Mouse (Mus musculus) thymus, adult 2 months (tissue): ENCODE results near the gene Slco2b1. TPM values are rescaled to one million over a fixed set of nuclear protein-coding genes. Genes with fewer than 3 reads are reported as not detected.

Experiments
- DNase-seq: peaks from one replicate; pipeline ENCODE4 v3.0.0; 2021
- H3K27ac ChIP-seq: fragments of 200-500 bp; 2 replicates; pipeline ENCODE4 v1.5.1; 2012; ENCODE audit warnings: low read length, control low read depth; ENCODE audit not compliant: control insufficient read depth, insufficient read depth
- H3K27me3 ChIP-seq: fragments of 200-500 bp; 2 replicates; pipeline ENCODE4 v1.6.1; 2012; ENCODE audit warnings: mild to moderate bottlenecking, low read length, moderate library complexity, mixed read lengths; ENCODE audit not compliant: control insufficient read depth, insufficient read depth
- H3K36me3 ChIP-seq: fragments of 200-500 bp; 2 replicates; pipeline ENCODE4 v1.6.1; 2012; ENCODE audit warnings: mild to moderate bottlenecking, low read length, moderate library complexity; ENCODE audit not compliant: control insufficient read depth, insufficient read depth
- H3K4me1 ChIP-seq: fragments of 200-500 bp; replicated peaks from 2 replicates; pipeline ENCODE4 v1.6.1; 2012; ENCODE audit warnings: low read length; ENCODE audit not compliant: control insufficient read depth, insufficient read depth
- H3K4me3 ChIP-seq: fragments of 200-500 bp; 2 replicates; pipeline ENCODE4 v1.5.1; 2012; ENCODE audit warnings: mild to moderate bottlenecking, low read length, control low read depth, moderate library complexity; ENCODE audit not compliant: control insufficient read depth, insufficient read depth
- CTCF ChIP-seq: fragments of 200-500 bp; IDR thresholded peaks from 2 replicates; pipeline ENCODE4 v1.5.1; 2012; ENCODE audit warnings: mild to moderate bottlenecking, control low read depth, low read length, moderate library complexity, borderline replicate concordance; ENCODE audit not compliant: control insufficient read depth, poor library complexity, insufficient read depth; ENCODE audit errors: extremely low read depth
- POLR2A ChIP-seq: fragments of 200-500 bp; IDR thresholded peaks from 2 replicates; pipeline ENCODE4 v1.6.1; 2012; ENCODE audit warnings: mild to moderate bottlenecking, low read length, control low read depth, moderate library complexity; ENCODE audit not compliant: control insufficient read depth, poor library complexity, insufficient read depth; ENCODE audit errors: extremely low read depth
- WGBS: fragments of 180-500 bp; shearing (Covaris S2); methylation state at CpG from one replicate; pipeline ENCODE4 v1.1.7; 2018; 5-methylcytosine and 5-hydroxymethylcytosine counted together
- polyA plus RNA-seq: library from polyadenylated mRNA; depleted of rRNA; stranded (reverse); fragments of >200 nt; gene quantifications from 2 replicates; pipeline ENCODE4 v1.2.3, GENCODE M21; 2012

Slco2b1 gene
- polyA plus RNA-seq, 1 experiment: 36.1 TPM

- TF ChIP-seq CTCF: no peak
- no peak for TF ChIP-seq POLR2A
- H3K4me3 ChIP-seq: no peak overlapping the region
- WGBS: 89% methylated on average over 2 of the region's 2 CpGs
- no peak overlapping the region for H3K27ac ChIP-seq
- H3K4me1 ChIP-seq: no peaks in the 10 kb centered on the region; the same call in 1 of the 2 replicates
- DNase-seq: no peak
- H3K27me3 ChIP-seq: no peaks in the 10 kb centered on the region
- H3K36me3 ChIP-seq: no peaks in the 10 kb centered on the region
Observed at GRCm38 (mm10) chr7:99662311-99662710, 48.8 kb downstream of the Slco2b1 start.

- WGBS: 91% methylated on average over 14 of the region's 14 CpGs
- H3K27ac ChIP-seq: no peak overlapping the region
- no peaks in the 10 kb centered on the region for H3K27me3 ChIP-seq
- TF ChIP-seq POLR2A (no peak), CTCF (no peak)
- H3K36me3 ChIP-seq: no peaks in the 10 kb centered on the region
- DNase-seq: no peak
- H3K4me3 ChIP-seq: no peak overlapping the region
- no peaks in the 10 kb centered on the region; the same call in 1 of the 2 replicates for H3K4me1 ChIP-seq
Observed at GRCm38 (mm10) chr7:99661571-99662230, 49.4 kb downstream of the Slco2b1 start.

GRCm38 (mm10) chr7:99661071-99661470, 50.1 kb downstream of the Slco2b1 start:
- Histone ChIP-seq H3K36me3 (no peaks in the 10 kb centered on the region), H3K4me3 (no peak overlapping the region), H3K27ac (no peak overlapping the region), H3K27me3 (no peaks in the 10 kb centered on the region), H3K4me1 (no peaks in the 10 kb centered on the region; the same call in 1 of the 2 replicates)
- no peak for DNase-seq
- TF ChIP-seq POLR2A: no peak
- TF ChIP-seq CTCF: no peak
- WGBS: 93% methylated on average over 9 of the region's 9 CpGs

GRCm38 (mm10) chr7:99659379-99660029, 51.6 kb downstream of the Slco2b1 start:
- TF ChIP-seq POLR2A (no peak), CTCF (peak; percentile 65; the same call in 1 of the 2 replicates)
- Histone ChIP-seq H3K36me3 (no peaks in the 10 kb centered on the region), H3K27ac (no peak overlapping the region), H3K4me3 (no peak overlapping the region), H3K4me1 (no peaks in the 10 kb centered on the region), H3K27me3 (no peaks in the 10 kb centered on the region)
- 50% methylated on average over 12 of the region's 12 CpGs for WGBS
- peak; percentile 80 for DNase-seq

GRCm38 (mm10) chr7:99654244-99654643, 56.9 kb downstream of the Slco2b1 start:
- WGBS: 79% methylated on average over 11 of the region's 11 CpGs
- Histone ChIP-seq H3K4me1 (no peaks in the 10 kb centered on the region), H3K27ac (no peak overlapping the region), H3K27me3 (no peaks in the 10 kb centered on the region), H3K36me3 (no peaks in the 10 kb centered on the region), H3K4me3 (no peak overlapping the region)
- DNase-seq: no peak
- no peak for TF ChIP-seq CTCF
- TF ChIP-seq POLR2A: no peak

GRCm38 (mm10) chr7:99649585-99649984, 61.6 kb downstream of the Slco2b1 start:
- H3K36me3 ChIP-seq: no peaks in the 10 kb centered on the region
- TF ChIP-seq CTCF (no peak), POLR2A (no peak)
- H3K4me3 ChIP-seq: no peak overlapping the region
- DNase-seq: no peak
- no peaks in the 10 kb centered on the region for H3K27me3 ChIP-seq
- no peaks in the 10 kb centered on the region for H3K4me1 ChIP-seq
- WGBS: 75% methylated on average over 4 of the region's 4 CpGs
- no peak overlapping the region for H3K27ac ChIP-seq

- Histone ChIP-seq H3K27ac (no peak overlapping the region), H3K27me3 (no peaks in the 10 kb centered on the region), H3K4me3 (no peak overlapping the region), H3K36me3 (no peaks in the 10 kb centered on the region), H3K4me1 (no peaks in the 10 kb centered on the region)
- DNase-seq: peak; percentile 12
- WGBS: 8% methylated on average over 6 of the region's 6 CpGs
- TF ChIP-seq CTCF (no peak), POLR2A (no peak)
Observed at GRCm38 (mm10) chr7:99648623-99649022, 62.5 kb downstream of the Slco2b1 start.
